Mouse (Mus musculus) gastrocnemius, adult 18-20 months (tissue): ENCODE data around the gene Nutm1. TPM values are rescaled to one million over a fixed set of nuclear protein-coding genes. Genes with fewer than 3 reads are reported as not detected.

Source experiments
- DNase-seq: peaks from one replicate; pipeline ENCODE4 v3.0.0; 2021; ENCODE audit warnings: low spot score
- total RNA-seq, 2 experiments: library from RNA; stranded (reverse); gene quantifications; 2 replicates each; pipeline ENCODE4 v1.2.3; 2021

The Nutm1 gene
- total RNA-seq, 2 experiments from 2014 or later: not detected

DNA sequence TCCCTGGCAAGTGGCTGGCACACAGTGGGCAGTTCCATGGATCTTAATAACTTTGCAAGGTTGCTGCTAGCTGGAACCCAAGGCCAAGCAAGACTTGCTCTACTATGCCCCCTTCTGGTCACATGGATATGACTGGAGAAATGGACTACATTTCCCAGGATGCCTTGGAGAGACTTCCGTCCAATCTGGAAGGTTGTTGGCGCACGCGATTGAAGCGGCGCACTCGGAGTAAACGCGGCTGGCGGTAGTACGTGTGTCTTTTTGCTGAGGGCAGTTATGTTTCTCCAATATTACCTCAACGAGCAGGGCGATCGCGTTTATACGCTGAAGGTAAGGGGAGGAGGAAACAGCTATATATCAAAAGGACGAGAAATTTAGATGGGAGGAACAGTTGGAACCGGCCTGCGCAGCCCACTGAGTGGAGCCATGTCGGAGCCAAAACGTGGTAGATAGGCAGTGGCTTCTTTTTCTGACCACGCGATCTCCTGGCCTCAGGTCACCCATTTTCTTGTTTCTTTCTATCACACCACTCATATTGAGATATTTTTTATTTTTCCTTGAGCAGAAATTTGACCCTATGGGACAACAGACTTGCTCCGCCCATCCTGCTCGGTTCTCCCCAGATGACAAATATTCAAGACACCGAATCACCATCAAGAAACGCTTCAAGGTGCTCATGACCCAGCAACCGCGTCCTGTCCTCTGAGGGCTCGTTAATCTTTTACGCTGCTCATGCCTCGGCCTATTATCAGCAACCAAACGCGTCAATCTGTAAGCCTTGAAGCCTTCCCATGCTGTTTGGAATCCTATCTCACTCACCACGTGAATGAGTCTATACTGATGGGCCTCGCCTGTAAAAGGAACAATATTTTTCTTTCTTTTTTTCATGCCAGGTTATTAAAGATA lies 2.9 kb upstream of the Nutm1 start, which contains the start of gene Nop10:
Nop10 (plus strand) TSS at position 179 of the 906 bp plus-strand sequence.
- DNase-seq: peak; percentile 87

- DNase-seq: no peak
Measured at GRCm38 (mm10) chr2:112254675-112255515, 4.2 kb downstream of the Nutm1 start.

GRCm38 (mm10) chr2:112249780-112250453 lies 9.2 kb downstream of the Nutm1 start:
- DNase-seq: no peak

DNA sequence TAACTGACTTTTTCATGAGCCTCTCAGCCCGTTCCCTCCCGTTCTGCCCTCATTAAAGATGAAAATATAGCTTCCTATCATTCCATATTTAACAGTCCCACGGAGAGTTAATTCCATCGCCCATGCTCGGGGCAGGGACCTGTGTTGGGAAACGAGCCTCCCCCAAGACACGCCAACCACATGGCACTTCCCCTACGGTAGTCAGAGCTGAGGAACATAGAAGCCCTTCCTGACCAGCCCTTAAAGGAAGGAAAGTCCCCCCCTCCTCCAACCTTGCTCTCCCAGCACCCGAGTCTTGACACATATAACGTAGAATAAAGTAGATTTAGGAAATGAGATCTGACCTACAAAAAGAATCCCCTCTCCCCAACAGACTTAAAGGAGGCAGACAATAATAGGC lies 11.8 kb downstream of the Nutm1 start:
- no peak for DNase-seq

GRCm38 (mm10) chr2:112246193-112246592 lies 12.9 kb downstream of the Nutm1 start:
- no peak for DNase-seq

GRCm38 (mm10) chr2:112245307-112245706 lies 13.8 kb downstream of the Nutm1 start:
- DNase-seq: no peak

- no peak for DNase-seq
Measured at GRCm38 (mm10) chr2:112241787-112242186, 17.3 kb downstream of the Nutm1 start.

DNA sequence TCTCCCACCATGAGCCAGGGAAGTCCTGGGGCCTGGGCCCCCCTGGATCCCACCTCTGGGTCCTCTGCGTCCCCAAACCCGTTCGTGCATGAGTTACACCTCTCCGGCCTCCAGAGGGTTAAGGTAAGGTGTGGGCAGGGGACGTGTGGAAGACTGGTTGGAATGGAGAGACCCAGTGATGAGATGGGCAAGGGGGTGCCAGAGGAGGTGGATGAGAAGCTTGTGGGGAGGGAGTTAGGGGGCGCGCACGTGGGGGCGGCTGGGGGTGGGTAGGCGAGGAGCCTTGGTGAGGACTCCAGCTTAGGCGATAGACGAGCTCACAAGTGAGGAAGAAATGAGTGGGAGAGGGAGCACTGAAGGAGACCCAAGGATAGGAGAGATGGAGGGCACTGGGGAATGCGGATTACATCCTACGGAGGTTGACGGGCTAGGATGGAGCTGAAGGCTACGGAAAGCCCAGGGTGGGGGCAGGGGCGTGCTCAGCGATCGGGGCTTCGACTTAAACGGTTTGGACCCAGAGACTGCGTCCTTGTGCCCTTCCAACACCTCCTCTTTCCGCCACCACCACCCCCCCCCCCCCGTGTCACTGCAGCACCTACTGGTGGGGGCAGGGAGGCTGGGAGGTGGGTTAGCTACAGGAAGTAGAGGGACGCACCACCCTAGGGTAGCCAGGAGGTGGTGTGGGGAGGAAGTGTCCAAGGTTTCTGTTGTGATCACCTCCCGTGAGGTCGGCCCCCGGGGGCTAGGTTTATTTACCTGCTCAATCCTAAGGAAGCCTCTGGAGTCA lies 19.0 kb downstream of the Nutm1 start:
- no peak for DNase-seq

- DNase-seq: peak; percentile 80
Measured at GRCm38 (mm10) chr2:112239212-112239934, 19.7 kb downstream of the Nutm1 start, which contains the start of gene Lpcat4. TSS of gene Lpcat4 (plus strand) at chr2:112239468.

- no peak for DNase-seq
Measured at GRCm38 (mm10) chr2:112238006-112238405, 21.1 kb downstream of the Nutm1 start.

- no peak for DNase-seq
Measured at GRCm38 (mm10) chr2:112236620-112237019, 22.5 kb downstream of the Nutm1 start.

DNA sequence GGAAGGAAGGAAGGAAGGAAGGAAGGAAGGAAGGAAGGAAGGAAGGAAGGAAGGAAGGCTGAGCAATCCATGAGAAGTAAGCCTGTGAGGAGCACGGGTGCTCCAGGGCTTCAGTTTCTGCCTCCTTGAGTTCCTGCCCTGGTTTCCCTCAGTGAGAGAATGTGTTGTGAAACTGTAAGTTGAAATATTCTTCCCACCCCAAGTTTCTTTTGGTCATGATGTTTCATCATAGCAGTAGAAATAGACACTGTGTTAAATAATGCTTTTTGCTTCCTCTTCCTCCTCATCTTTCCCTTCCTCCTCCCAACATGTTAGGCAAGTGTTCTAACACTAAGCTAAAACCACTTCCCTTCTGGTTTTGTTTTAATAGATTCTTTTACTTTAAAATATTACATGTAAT lies 26.5 kb downstream of the Nutm1 start:
- DNase-seq: no peak

- DNase-seq: no peak
Measured at GRCm38 (mm10) chr2:112224356-112224755, 34.7 kb downstream of the Nutm1 start.

- DNase-seq: no peak
Measured at GRCm38 (mm10) chr2:112222607-112223006, 36.5 kb downstream of the Nutm1 start.

DNA sequence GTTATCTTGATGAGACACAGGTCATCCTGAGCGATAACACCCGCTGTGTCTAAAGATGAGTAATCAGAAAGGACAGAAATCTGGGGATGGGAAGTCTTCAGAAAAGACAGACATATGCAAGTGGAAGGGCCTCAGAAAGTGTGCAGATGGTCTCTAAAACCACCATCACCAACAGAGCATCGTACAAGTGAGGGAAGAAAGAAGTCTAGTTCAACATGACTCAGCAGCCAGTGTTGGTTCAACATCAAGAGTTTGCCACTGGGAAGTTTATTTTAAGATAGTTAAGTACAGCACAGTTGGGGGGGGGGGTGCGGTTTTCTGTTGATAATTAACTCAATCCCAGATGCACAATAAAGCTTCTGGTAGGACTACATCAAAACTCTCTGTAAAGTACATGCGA lies 38.2 kb downstream of the Nutm1 start:
- DNase-seq: no peak

GRCm38 (mm10) chr2:112217614-112218013 lies 41.5 kb downstream of the Nutm1 start:
- no peak for DNase-seq

DNA sequence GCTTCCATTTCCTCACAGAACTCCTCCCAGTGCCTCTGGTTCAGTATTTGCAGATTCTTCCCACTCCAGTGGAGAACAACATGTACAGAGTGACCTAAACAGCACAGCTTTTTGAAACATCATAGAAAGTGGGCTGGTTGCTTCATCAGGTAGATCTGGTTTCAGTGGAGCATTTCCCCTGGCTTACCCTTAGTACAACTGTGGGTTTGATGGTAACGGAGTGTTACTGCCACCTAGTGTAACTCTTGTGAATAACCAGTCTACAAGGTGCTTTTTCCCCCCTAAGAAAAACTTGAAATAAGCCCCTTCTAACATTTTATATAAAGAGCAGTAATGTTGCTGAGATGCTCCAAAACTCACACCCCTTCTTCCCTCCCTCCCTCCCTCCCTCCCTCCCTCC lies 43.1 kb downstream of the Nutm1 start:
- peak; percentile 21 for DNase-seq

- no peak for DNase-seq
Measured at GRCm38 (mm10) chr2:112210699-112211098, 48.4 kb downstream of the Nutm1 start.

- DNase-seq: peak; percentile 1
Measured at GRCm38 (mm10) chr2:112210142-112210541, 48.9 kb downstream of the Nutm1 start.

GRCm38 (mm10) chr2:112203056-112203455 lies 56.0 kb downstream of the Nutm1 start:
- DNase-seq: no peak
